Mouse (Mus musculus) kidney, postnatal 0 days (tissue): ENCODE data around the gene Kyat1. TPM values are rescaled to one million over a fixed set of nuclear protein-coding genes. Genes with fewer than 3 reads are reported as not detected.
A peak's percentile ranks its signal among the peaks of the same experiment; 100 is the strongest.

Experiments
- ATAC-seq: fragments of 200-750 bp; cut with Nextera tagmentation; replicated peaks from 2 replicates; pipeline ENCODE4 v1.8.0; 2017; ENCODE audit warnings: low read depth, moderate number of reproducible peaks, moderate TSS enrichment, moderate library complexity; ENCODE audit not compliant: low FRiP score
- DNase-seq: peaks from one replicate; pipeline ENCODE4 v3.0.0-alpha.2; 2016; ENCODE audit warnings: low spot score
- H3K27ac ChIP-seq: fragments of 300-500 bp; sonication (generic); 2 replicates; pipeline ENCODE4 v1.5.1; 2014; ENCODE audit warnings: mild to moderate bottlenecking
- H3K27me3 ChIP-seq: fragments of 300-500 bp; sonication (generic); 2 replicates; pipeline ENCODE4 v1.6.1; 2014; ENCODE audit warnings: low read length, mixed read lengths; ENCODE audit not compliant: insufficient read depth
- H3K36me3 ChIP-seq: fragments of 300-500 bp; sonication (generic); 2 replicates; pipeline ENCODE4 v1.6.1; 2014; ENCODE audit warnings: low read length, mixed read lengths; ENCODE audit not compliant: insufficient read depth
- H3K4me1 ChIP-seq: fragments of 300-500 bp; sonication (generic); replicated peaks from 2 replicates; pipeline ENCODE4 v1.6.1; 2014; ENCODE audit warnings: antibody characterized with exemption, low read length, mixed read lengths; ENCODE audit not compliant: insufficient read depth
- H3K4me2 ChIP-seq: fragments of 300-500 bp; sonication (generic); 2 replicates; pipeline ENCODE4 v1.6.1; 2014; ENCODE audit warnings: mild to moderate bottlenecking, low read length, moderate library complexity, mixed read lengths
- H3K4me3 ChIP-seq: fragments of 300-500 bp; sonication (generic); replicated peaks from 2 replicates; pipeline ENCODE4 v1.5.1; 2014; ENCODE audit warnings: low read depth, low read length
- H3K9ac ChIP-seq: fragments of 300-500 bp; sonication (generic); 2 replicates; pipeline ENCODE4 v1.6.1; 2014; ENCODE audit warnings: low read depth, low read length
- H3K9me3 ChIP-seq: fragments of 300-500 bp; sonication (generic); replicated peaks from 2 replicates; pipeline ENCODE4 v1.6.1; 2016; ENCODE audit warnings: low read length, inconsistent platforms, mixed read lengths
- CTCF ChIP-seq: IDR thresholded peaks from 2 replicates; pipeline ENCODE4 v1.5.1; 2016; ENCODE audit warnings: antibody characterized with exemption, low read depth, mild to moderate bottlenecking, moderate library complexity
- WGBS: fragments of 180-500 bp; shearing (Covaris S2); extraction: QIAGEN DNeasy Blood & Tissue Kit; methylation state at CpG from one replicate; pipeline ENCODE4 v1.1.7; 2014; 5-methylcytosine and 5-hydroxymethylcytosine counted together
- polyA plus RNA-seq: library from polyadenylated mRNA; unstranded; fragments of >200 nt; fragmentation: Nextera tagmentation; extraction: Ambion mirVana; gene quantifications from 2 replicates; pipeline ENCODE4 v1.2.1, GENCODE M21; 2015

Kyat1 gene
- polyA plus RNA-seq, 1 experiment from 2014 or later = 22.9 TPM

- no peaks in the 10 kb centered on the region; the same call in 1 of the 2 replicates for H3K4me1 ChIP-seq
- H3K27me3 ChIP-seq = no peaks in the 10 kb centered on the region
- no peak overlapping the region for H3K9ac ChIP-seq
- DNase-seq = no peak
- 96% methylated on average over 3 of the region's 3 CpGs for WGBS
- H3K4me3 ChIP-seq = no peak overlapping the region
- no peak overlapping the region for H3K27ac ChIP-seq
- no peak for ATAC-seq
- no peak overlapping the region for H3K4me2 ChIP-seq
- no peak for TF ChIP-seq CTCF
- H3K9me3 ChIP-seq = no peaks in the 10 kb centered on the region
- 0 out of 2 replicates have a peak, but pooled peaks cover 5% of the 10 kb centered on the region for H3K36me3 ChIP-seq
Observed at GRCm38 (mm10) chr2:30249182-30249581, 43.5 kb upstream of the Kyat1 start.

GRCm38 (mm10) chr2:30247681-30248080 lies 42.0 kb upstream of the Kyat1 start:
- DNase-seq (no peak), ATAC-seq (no peak)
- Histone ChIP-seq H3K9ac (no peak overlapping the region), H3K27ac (no peak overlapping the region), H3K9me3 (no peaks in the 10 kb centered on the region), H3K4me2 (no peak overlapping the region), H3K4me1 (no peaks in the 10 kb centered on the region; the same call in 1 of the 2 replicates), H3K27me3 (no peaks in the 10 kb centered on the region), H3K36me3 (0 out of 2 replicates have a peak, but pooled peaks cover 5% of the 10 kb centered on the region), H3K4me3 (no peak overlapping the region)
- no peak for TF ChIP-seq CTCF
- WGBS = 61% methylated on average over 4 of the region's 4 CpGs

- Histone ChIP-seq H3K27ac (no peak overlapping the region), H3K4me3 (no peak overlapping the region), H3K36me3 (0 out of 2 replicates have a peak, but pooled peaks cover 5% of the 10 kb centered on the region), H3K4me1 (no peaks in the 10 kb centered on the region; the same call in 1 of the 2 replicates), H3K9me3 (no peaks in the 10 kb centered on the region), H3K9ac (no peak overlapping the region), H3K27me3 (no peaks in the 10 kb centered on the region), H3K4me2 (no peak overlapping the region)
- no peak for TF ChIP-seq CTCF
- WGBS = 61% methylated on average over 5 of the region's 5 CpGs
- DNase-seq = no peak
- ATAC-seq = no peak
Observed at GRCm38 (mm10) chr2:30247036-30247435, 41.4 kb upstream of the Kyat1 start.

GRCm38 (mm10) chr2:30244595-30245178 lies 39.0 kb upstream of the Kyat1 start:
- no peak for ATAC-seq
- 0 out of 2 replicates have a peak overlapping the region, but pooled peaks have one; percentile 48 for H3K27ac ChIP-seq
- peaks cover 5% of the 10 kb centered on the region for H3K4me1 ChIP-seq
- DNase-seq = no peak
- H3K4me2 ChIP-seq = no peak overlapping the region
- no peak for TF ChIP-seq CTCF
- no peak overlapping the region for H3K4me3 ChIP-seq
- H3K9ac ChIP-seq = no peak overlapping the region
- no peaks in the 10 kb centered on the region for H3K27me3 ChIP-seq
- no peaks in the 10 kb centered on the region for H3K9me3 ChIP-seq
- WGBS = 64% methylated on average over 7 of the region's 7 CpGs
- H3K36me3 ChIP-seq = peaks cover 16% of the 10 kb centered on the region; the same call in 1 of the 2 replicates

- H3K4me3 ChIP-seq = no peak overlapping the region
- H3K4me2 ChIP-seq = no peak overlapping the region
- TF ChIP-seq CTCF = no peak
- 89% methylated on average over 4 of the region's 4 CpGs for WGBS
- no peaks in the 10 kb centered on the region for H3K9me3 ChIP-seq
- no peak for DNase-seq
- H3K27ac ChIP-seq = peak overlapping the region; percentile 58; the same call in 1 of the 2 replicates
- peaks cover 14% of the 10 kb centered on the region; the same call in 1 of the 2 replicates for H3K36me3 ChIP-seq
- no peaks in the 10 kb centered on the region for H3K27me3 ChIP-seq
- ATAC-seq = no peak
- no peak overlapping the region for H3K9ac ChIP-seq
- peaks cover 18% of the 10 kb centered on the region for H3K4me1 ChIP-seq
Observed at GRCm38 (mm10) chr2:30243391-30243790, 37.7 kb upstream of the Kyat1 start.

GRCm38 (mm10) chr2:30242509-30242908 lies 36.9 kb upstream of the Kyat1 start:
- peak; percentile 86 for DNase-seq
- no peaks in the 10 kb centered on the region for H3K9me3 ChIP-seq
- H3K4me2 ChIP-seq = no peak overlapping the region
- H3K4me1 ChIP-seq = peaks cover 19% of the 10 kb centered on the region
- H3K27me3 ChIP-seq = no peaks in the 10 kb centered on the region
- peak overlapping the region; percentile 58 for H3K27ac ChIP-seq
- H3K4me3 ChIP-seq = no peak overlapping the region
- H3K36me3 ChIP-seq = peaks cover 11% of the 10 kb centered on the region; the same call in 1 of the 2 replicates
- ATAC-seq = no peak
- no peak overlapping the region for H3K9ac ChIP-seq
- WGBS = 49% methylated on average over 4 of the region's 4 CpGs
- TF ChIP-seq CTCF = no peak
